Mouse (Mus musculus) myocyte (in vitro differentiated cells): ENCODE data around the gene Mfsd9.

ENCODE experiments used
- E2F4 ChIP-seq: IDR thresholded peaks from one replicate; pipeline ENCODE4 v1.6.1; 2011; ENCODE audit warnings: mild to moderate bottlenecking, control low read depth, moderate library complexity; ENCODE audit not compliant: insufficient read depth
- MAX ChIP-seq: IDR thresholded peaks from one replicate; pipeline ENCODE4 v1.6.1; 2011; ENCODE audit warnings: low read depth, mild to moderate bottlenecking, control low read depth
- MYOD1 ChIP-seq, 3 experiments: IDR thresholded peaks; one replicate each; pipeline ENCODE4 v1.6.1; 2011; ENCODE audit warnings: control low read depth in 2 of 3, low read depth in 2 of 3, mild to moderate bottlenecking in 2 of 3, moderate library complexity in 1 of 3; ENCODE audit not compliant: insufficient read length in 2 of 3, control insufficient read depth in 1 of 3
- POLR2A ChIP-seq: IDR thresholded peaks from one replicate; pipeline ENCODE4 v1.6.1; 2011; ENCODE audit warnings: low read depth, mild to moderate bottlenecking, control low read depth, moderate library complexity; ENCODE audit not compliant: insufficient read length
- POLR2AphosphoS2 ChIP-seq: IDR thresholded peaks from one replicate; pipeline ENCODE4 v1.6.1; 2011; ENCODE audit warnings: low read depth, control low read depth; ENCODE audit not compliant: insufficient read length
- SRF ChIP-seq: IDR thresholded peaks from one replicate; pipeline ENCODE4 v1.6.1; 2011; ENCODE audit warnings: low read depth; ENCODE audit not compliant: control insufficient read depth, insufficient read length
- TCF12 ChIP-seq: IDR thresholded peaks from one replicate; pipeline ENCODE4 v1.6.1; 2011; ENCODE audit warnings: mild to moderate bottlenecking, control low read depth; ENCODE audit not compliant: poor library complexity, insufficient read depth, severe bottlenecking
- USF1 ChIP-seq: IDR thresholded peaks from one replicate; pipeline ENCODE4 v1.6.1; 2011; ENCODE audit warnings: low read depth, mild to moderate bottlenecking, control low read depth, moderate library complexity

GRCm38 (mm10) chr1:40785876-40786445 lies 4.5 kb downstream of the Mfsd9 start:
- TF ChIP-seq E2F4 = no peak
- no peak for TF ChIP-seq POLR2A
- no peak for TF ChIP-seq SRF
- no peak for TF ChIP-seq TCF12
- TF ChIP-seq MAX = no peak
- TF ChIP-seq POLR2AphosphoS2 = no peak
- TF ChIP-seq MYOD1 (IDR thresholded peaks at IDR 0.05; ENCODE audit: control insufficient read depth in 1 of 3, insufficient read length in 2 of 3, low read depth in 2 of 3) = no peak
- TF ChIP-seq USF1 = no peak
